Mouse (Mus musculus) spleen, postnatal 0 days (tissue): ENCODE results near the gene Olfr1338. TPM values are rescaled to one million over a fixed set of nuclear protein-coding genes. Genes with fewer than 3 reads are reported as not detected.

Source experiments
- polyA plus RNA-seq: library from polyadenylated mRNA; unstranded; fragments of >200 nt; fragmentation: Nextera tagmentation; extraction: Ambion mirVana; gene quantifications from 2 replicates; pipeline ENCODE4 v1.2.1, GENCODE M21; 2015

Gene Olfr1338
- polyA plus RNA-seq, result not detected in 2 replicates

GRCm38 (mm10) chr4:118758637-118759036 is at the start of gene Olfr1338:
TSS of gene Olfr1338 (minus strand) at chr4:118758737.

GRCm38 (mm10) chr4:118782486-118782885 is 23.9 kb upstream of the Olfr1338 start, which contains the start of gene Olfr1337:
TSS of gene Olfr1337 (minus strand) at chr4:118782586.

GRCm38 (mm10) chr4:118731875-118732274 is 26.7 kb downstream of the Olfr1338 start, which contains the start of gene Olfr1339:
TSS of gene Olfr1339 (plus strand) at chr4:118732175.

GRCm38 (mm10) chr4:118719838-118720237 is 38.7 kb downstream of the Olfr1338 start, which contains the start of gene Olfr1340:
TSS of gene Olfr1340 (plus strand) at chr4:118720138.

GRCm38 (mm10) chr4:118703223-118703622 is 55.3 kb downstream of the Olfr1338 start, which contains the start of gene Olfr1341:
TSS of gene Olfr1341 (plus strand) at chr4:118703523.

Other genes with a start within 250 kb of the Olfr1338 start
- gene 2610528J11Rik, start 231.7 kb downstream of the Olfr1338 start, polyA plus RNA-seq, result 0.29 and 0.38 TPM in 2 replicates
- gene Tmem125, start 214.7 kb downstream of the Olfr1338 start, polyA plus RNA-seq, result 0.24 and 0.28 TPM in 2 replicates
- gene Cfap57, start 138.0 kb downstream of the Olfr1338 start, polyA plus RNA-seq, result 0.42 and 0.49 TPM in 2 replicates
- 111 and 115 TPM in 2 replicates for gene Ebna1bp2, start 137.9 kb downstream of the Olfr1338 start, polyA plus RNA-seq
- not detected in 2 replicates for gene Olfr62, start 99.8 kb downstream of the Olfr1338 start, polyA plus RNA-seq
- not detected in 2 replicates for gene Olfr1342, start 66.0 kb downstream of the Olfr1338 start, polyA plus RNA-seq
- not detected in 2 replicates for gene Olfr1341, start 55.2 kb downstream of the Olfr1338 start, polyA plus RNA-seq
- not detected in 2 replicates for gene Olfr1340, start 38.6 kb downstream of the Olfr1338 start, polyA plus RNA-seq
- gene Olfr1339, start 26.6 kb downstream of the Olfr1338 start, polyA plus RNA-seq, result not detected in 2 replicates
- gene Olfr1337, start 23.8 kb upstream of the Olfr1338 start, polyA plus RNA-seq, result not detected in 2 replicates
- gene Olfr1335, start 51.2 kb upstream of the Olfr1338 start, polyA plus RNA-seq, result not detected in 2 replicates
- gene Olfr1333, start 77.5 kb upstream of the Olfr1338 start, polyA plus RNA-seq, result not detected in 2 replicates
- not detected in 2 replicates for gene Olfr1331, start 105.9 kb upstream of the Olfr1338 start, polyA plus RNA-seq
- not detected in 2 replicates for gene Olfr1330, start 129.9 kb upstream of the Olfr1338 start, polyA plus RNA-seq
- not detected in 2 replicates for gene Olfr1329, start 158.7 kb upstream of the Olfr1338 start, polyA plus RNA-seq
- not detected in 2 replicates for gene Olfr1328, start 179.9 kb upstream of the Olfr1338 start, polyA plus RNA-seq
- not detected in 2 replicates for gene Lao1, start 202.8 kb upstream of the Olfr1338 start, polyA plus RNA-seq